Mouse (Mus musculus) mesoderm, embryonic 11.5 days (tissue): ENCODE data around the gene Rufy2.

ENCODE experiments used
- DNase-seq: peaks from one replicate; pipeline ENCODE4 v3.0.0-alpha.2; 2012; ENCODE audit warnings: low read depth, low spot score

The Rufy2 gene

DNA sequence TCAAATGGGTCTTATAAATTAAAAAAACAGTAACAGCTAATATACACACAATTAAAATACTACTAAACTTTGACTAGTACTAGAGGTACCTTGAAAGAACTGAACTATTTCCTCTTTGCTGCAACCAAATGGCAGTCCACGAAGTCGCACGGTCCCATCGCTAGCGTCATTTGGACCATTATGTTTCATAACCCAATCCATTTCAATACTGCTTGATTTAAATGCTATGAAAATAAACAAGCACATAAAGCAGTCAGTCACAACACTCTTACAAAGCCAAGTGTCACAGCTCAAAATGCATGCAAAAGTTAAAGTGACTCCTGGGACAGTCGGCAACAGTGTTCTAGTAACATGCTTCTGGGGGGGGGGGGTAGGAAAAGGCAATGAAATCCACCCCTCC is 39.3 kb downstream of the Rufy2 start:
- no peak for DNase-seq

DNA sequence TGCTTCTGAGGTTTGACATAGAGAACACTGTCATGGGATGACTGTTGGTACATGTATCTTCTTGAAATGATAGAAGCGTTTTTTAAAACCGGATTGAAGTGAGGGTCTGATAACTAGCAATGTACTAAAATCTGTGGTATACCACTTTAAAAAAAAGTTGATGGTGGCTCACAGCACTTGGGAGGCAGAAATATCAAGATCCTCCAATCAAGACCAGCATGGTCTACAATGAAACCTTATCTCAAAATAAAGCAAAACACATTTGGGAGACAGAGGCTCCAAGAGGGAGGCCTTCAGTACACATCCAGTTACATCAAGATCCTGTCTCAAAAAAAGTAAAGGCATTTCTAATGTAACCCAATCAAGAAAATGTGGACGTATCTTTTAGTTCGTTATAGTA is 41.7 kb downstream of the Rufy2 start:
- DNase-seq = no peak

DNA sequence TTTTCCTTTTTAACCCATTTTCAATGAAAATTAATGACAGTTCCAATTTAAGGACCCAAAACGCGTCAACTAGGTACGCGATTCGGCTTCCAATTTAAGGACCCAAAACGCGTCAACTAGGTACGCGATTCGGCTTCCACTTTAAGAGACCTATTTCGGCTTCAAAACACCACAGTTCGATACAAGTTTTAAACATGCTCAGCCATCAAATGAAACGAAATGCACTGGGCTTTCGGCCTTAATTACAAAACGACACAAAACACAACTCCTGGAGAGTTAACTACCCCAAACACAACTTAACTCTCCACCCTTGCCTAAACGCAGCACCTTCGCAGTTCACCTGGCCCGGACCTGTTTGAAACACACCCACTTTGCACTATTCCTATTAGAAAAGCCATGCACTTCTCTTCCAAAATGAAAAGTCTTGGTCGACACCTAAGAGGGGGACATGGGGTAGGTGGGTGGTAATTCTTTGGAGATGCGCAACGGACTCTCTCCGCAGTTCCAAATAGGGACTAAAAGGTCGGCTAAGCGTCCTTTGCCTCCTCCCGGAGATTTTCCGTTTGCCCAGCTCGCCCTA is 42.6 kb downstream of the Rufy2 start:
- DNase-seq = no peak

DNA sequence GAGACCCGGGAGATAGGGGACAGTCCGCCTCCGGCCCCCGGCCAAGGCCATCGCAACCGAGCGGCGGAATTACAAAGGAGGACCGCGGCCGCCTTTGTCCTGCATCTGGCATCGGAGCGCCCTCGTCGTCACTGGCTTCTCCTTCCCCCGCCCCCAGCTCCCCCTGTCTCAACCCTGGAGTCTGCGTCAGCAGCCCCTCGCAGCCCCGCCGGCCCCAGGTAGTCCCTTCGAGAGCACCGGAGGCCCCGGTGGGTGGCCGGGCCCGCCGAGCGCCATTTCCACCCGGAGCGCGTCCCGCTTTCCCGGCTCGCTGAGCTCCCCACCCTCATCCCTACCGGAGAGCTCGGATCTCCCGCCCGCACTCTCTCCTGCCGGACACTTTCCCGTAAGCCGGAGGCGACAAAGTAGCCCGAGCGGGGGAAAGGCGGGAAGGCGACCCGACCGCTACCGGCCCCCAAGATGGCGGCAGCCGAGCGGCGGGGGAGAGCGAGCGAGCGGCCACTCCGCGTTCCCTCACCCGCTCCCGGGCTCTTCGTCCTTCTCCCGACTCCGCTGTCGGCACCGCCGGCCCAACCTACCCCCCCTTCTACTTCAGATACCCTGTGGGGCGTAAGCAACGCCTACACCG is 43.2 kb downstream of the Rufy2 start:
- peak; percentile 68 for DNase-seq

DNA sequence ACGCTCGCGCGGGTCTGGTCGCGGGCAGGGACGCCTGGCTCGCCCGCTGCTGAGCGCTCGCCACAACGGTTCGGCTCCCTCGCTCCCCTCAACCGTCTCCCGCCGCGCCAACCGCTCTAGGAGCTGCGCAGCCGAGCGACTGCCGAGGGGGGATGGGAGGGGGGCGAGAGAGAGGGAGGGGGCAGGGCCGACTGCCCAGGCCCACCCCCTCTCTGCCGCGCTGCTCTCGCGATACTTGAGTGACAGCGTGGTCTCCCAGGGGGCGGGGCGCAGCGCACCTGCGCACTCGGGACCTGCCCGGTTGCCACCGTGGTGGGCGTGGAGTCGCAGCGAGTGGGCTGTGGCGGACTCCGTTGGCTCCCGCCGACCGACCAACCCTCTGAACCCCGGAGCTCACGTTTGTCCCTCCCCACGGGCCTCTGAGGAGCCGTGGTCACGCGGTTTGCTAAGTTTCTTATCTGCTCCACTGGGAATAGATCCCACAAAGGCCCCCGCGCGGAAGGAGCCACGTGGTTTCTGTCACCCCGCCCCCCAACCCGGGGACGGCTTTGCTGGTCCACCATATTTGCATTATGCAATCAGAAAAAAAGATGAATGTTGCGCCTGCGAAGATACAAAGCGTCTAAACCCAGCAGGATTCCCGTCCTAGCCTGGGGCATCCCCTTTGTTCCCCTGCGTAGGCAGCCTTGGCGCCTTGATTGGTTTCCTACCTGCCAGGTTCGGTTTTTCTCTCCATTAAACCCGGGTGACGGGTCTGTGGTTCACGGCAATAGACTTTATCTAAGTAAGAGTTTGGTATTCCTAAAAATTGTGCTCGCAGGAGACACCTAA is 43.9 kb downstream of the Rufy2 start, which contains the start of the genes Hnrnph3 and Pbld2:
TSS of gene Hnrnph3 (minus strand) at position 469 of the 831 bp plus-strand sequence.
TSS of gene Pbld2 (plus strand) at position 567 of the 831 bp plus-strand sequence.
- DNase-seq = peak; percentile 99

DNA sequence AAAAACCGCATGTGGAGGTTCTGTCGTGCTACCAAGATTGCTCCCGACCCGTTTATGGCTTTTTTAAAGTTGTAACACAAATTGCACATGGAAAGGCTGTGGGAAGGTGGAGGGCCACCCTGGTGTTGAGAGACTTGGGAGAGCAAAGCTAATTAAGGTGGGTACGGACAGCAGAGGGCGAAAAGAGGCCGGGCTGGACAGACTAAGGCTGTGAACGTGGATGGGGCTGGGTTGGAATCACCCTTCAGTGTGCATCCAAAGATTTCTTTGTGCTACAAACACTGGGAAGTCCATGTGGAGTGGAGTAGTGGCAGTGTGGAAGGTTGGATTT is 44.5 kb downstream of the Rufy2 start:
- DNase-seq = peak; percentile 61

DNA sequence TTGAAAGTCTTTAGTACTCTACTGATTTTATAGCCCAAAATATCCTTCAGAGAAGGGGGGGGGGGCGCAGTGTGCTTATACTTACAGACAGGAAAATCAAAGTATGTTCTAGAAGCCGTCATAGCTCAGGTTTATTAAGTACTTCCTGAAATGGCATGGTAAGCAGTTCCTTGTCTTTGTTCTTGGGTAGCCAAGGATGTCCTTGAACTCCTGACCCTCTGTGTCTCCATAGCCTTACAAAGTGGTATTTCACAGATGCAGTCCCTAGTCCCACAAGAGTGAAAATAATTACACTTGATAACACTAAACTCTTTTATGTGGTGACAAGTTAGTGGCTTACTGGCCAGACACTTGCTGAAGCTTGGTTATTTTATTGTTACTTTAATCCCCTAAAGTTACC is 45.0 kb downstream of the Rufy2 start:
- peak; percentile 30 for DNase-seq

DNA sequence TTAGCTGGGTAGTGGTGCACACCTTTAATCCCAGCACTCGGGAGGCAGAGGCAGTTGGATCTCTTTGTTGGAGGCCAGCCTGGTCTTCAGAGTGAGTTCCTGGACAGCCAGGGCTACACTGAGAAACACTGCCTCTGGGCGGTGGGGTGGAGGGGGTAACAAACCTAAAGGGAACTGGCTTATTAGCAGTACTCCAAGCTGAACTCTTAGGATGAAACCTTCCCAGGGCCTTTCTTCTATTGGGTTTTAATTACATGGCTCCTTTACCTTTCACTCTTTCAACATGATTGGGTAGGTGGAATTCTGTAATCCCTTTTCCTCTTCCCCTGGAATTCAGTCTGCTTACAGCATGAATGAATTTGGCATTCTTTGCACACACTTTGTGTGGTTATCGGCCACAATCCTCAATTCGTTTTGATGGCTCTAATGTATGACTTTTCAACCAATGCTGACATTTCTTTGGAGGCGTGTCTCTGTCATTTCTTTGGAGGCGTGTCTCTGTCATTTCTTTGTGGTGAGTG is 45.5 kb downstream of the Rufy2 start:
- peak; percentile 30 for DNase-seq

DNA sequence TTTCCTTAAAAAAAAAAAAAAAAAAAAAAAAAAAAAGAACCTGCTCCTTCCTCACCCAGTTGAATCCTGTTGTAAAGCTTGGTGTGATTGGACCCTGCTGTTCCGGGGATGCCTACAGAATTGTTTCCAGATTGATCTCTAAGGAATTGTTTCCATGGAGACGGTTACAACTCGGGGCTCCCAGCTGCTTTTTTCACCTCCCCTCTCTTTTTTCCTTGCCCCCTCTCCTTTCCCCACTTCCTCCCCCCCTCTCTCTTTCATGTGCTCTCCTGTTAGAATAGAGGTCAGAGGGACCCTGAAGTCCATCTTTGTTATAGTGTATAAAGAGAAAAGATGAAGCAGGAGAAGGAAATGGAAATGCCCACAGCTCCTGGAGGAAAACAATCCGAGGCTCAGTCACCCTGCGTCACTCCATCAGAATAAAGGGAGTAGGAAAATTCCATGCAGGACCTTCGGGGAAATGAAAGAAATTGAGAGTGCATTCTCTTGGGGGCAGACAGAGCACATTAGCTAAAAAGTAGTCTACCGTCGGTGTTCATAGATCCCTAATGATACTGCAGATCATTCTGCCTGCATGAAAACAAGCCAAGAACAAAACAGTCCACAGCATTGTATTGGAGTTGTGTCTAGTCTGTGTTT is 46.3 kb downstream of the Rufy2 start:
- peak; percentile 86 for DNase-seq

DNA sequence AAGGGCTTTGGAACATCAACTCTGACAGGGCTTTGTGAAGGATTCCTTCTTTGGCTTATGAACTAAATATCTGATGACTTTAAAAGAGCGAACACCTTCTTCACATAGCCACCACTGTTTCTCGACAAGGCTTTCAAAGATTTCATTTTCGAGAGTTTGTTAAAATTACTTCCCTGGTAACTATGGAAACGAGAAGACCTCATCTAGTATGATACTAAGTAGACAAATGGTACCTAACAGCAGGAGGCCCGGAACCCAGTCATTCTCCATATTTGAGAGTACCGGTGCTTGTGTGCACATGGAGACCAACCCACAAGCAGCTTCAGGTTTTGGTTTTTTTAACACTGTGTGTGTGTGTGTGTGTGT is 46.8 kb downstream of the Rufy2 start:
- no peak for DNase-seq

DNA sequence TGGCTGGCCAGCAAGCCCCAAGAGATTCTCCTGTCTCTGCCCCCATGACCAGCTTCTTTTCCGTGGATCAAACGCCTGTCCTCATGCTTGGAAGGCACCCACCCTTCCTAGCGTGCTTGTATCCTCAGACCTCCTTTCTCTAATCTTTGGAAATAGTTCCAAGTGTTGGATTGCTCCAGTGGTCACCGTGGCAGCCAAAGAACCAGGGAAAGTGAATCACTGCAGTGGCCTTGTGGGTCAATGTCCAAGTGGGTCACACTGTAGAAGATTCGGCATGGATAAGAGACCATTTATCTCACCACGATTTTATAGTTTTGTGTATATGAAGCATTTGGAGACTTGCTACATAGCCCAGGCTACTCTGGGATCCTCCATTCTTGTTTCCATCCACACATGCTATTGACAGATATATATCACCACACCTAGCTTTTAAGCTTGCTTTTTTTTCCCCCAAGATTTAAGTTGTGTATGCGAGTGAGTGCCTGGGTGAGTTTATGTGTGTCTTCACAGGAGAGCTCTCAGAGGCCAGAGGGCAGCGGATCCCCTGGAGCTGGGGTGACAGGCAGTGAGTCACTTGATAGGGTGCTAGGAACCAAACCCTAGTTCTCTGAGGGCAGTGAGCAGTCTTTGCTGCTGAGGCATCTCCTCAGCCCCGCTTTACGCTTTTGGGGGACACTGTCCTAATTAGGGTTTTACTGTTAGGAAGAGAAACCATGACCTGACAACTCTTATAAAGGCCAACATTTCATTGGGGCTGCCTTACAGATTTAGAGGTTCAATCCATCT is 47.5 kb downstream of the Rufy2 start:
- no peak for DNase-seq

DNA sequence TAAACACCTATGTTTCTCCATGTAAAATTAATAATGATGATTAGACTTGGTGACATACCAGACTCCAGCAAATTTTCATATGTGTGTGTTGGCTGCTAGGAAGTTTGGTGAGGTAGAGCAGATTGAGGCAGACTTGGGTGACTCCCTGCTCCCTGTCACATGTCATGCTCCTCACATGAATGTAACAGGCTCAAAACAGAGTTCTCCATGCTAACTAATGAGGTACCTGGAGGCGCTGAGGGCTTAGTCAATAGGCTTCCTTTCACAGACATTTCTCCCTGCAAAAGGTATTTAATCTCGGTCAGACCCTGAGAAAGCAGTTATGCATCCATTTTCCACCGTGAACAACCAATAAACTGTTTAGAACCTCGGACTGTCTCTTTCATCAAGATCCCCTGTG is 48.4 kb downstream of the Rufy2 start:
- no peak for DNase-seq

DNA sequence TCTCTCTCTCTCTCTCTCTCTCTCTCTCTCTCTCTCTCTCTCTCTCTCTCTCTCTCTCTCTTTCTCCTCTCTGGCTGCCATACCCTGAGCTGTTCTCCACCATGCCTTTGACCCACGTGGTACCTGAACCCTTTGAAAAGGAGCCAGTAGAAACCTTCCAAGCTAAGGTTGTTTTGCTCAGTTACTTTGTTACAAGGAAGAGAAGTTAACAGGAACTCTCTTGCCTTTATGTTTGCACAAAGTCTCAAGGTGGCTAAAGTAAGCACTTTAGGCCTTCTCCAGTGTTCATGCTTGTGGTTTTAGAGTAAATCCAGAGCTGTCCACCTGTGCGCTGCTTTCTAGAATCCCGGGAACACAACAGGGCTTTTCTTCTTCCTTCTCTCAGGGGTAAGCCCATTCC is 52.2 kb downstream of the Rufy2 start:
- DNase-seq = no peak

DNA sequence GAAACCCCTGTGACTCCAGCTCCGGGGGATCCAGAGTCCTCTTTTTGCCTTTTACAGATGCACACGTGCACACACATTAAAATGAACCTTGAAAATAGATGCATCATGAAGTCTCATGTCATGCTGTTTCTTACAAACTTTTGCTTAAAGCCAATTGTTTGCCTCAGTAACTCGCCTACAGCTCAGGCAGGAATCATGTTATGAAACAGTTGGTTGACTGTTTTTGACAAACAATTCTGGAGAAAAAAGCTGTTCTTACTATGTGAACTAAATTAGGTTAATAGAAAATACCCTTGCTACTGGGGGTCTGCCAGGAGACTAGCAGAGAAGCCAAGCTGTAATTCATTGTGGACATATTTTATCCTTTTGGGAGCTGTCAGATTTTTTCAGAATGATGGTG is 52.9 kb downstream of the Rufy2 start:
- DNase-seq = no peak

DNA sequence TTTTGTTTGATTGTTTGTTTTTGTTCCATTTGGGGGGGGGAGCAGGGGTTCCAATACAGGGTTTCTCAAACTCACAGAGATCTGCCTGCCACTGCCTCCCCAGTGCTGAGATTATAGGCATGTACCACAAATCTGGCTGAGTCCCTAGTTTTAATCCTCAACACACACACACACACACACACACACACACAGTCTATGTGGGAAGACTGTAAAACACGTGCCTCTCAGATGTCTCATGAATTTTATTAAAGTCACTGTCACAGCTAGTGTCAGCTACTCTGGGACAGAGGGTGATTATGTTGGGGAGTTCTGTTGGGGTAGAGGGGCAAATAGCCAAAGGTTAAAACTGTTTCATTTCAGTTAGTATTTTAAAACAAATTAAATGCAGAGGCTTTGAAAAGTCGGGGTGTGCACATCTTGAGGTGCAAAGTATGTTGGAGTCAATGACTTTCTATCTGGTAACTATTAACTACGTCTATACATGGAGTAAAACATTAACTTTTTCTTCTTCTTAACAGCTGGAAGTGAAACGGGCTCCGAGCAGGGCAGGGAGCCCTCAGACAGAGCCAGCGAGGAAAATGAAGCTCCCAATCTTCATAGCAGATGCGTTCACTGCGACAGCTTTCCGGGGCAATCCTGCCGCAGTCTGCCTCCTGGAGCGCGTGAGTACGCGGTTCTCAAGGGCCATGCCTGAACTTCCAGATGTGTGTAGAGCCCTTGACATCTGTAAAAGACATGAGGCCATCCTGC is 58.7 kb downstream of the Rufy2 start:
- DNase-seq = no peak

DNA sequence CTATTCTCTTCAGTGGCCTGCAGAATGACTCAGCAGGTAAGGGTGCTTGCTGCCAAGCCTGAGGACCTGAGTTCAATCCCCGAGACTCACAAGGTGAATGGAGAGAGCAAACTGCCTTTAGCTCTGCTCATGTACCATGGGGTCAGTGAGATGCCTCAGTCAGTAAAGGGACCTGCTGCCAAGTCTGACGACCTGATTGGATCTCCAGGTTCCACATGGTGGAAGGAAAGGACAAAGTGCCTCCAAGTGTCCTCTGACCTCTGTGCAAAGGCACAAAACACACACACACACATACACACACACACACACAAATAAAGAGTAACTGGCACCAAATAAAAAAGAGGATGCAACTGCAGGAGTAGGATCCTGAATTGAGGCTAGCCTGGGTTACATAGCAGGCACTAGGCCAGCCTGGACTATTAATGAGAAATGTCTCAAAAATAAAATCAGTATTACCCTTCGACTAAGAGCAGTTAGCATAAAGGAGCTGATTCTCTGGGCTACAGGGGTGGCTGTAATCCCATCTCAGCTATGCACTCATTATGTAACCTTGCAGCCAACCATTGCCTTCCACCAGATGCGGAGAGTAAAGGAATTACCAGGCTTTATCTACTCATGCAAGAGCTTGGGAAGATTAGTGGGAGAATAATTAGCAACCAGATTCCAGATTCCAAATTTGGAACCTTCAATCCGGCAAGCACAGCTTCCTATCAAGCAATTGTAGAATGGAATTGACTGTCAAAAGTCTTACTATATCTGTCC is 60.0 kb downstream of the Rufy2 start:
- DNase-seq = no peak

DNA sequence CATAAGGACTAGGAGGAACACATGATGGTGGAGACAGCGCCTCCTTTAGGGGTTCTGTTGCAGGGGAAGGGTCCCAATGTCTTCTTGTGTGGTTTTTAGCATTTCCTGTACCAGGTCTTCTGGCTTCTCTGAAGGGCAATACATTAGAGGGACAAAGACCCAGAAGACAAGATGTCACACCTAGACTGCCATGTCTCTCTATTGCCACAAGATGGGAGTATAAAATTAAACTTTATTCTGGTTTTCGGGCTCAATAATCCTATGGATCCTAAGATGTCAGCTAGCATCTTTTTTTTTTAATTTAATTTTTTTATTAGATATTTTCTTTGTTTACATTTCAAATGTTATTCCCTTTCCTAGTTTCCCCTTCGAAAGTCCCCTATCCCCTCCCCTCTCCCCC is 63.1 kb downstream of the Rufy2 start:
- no peak for DNase-seq

DNA sequence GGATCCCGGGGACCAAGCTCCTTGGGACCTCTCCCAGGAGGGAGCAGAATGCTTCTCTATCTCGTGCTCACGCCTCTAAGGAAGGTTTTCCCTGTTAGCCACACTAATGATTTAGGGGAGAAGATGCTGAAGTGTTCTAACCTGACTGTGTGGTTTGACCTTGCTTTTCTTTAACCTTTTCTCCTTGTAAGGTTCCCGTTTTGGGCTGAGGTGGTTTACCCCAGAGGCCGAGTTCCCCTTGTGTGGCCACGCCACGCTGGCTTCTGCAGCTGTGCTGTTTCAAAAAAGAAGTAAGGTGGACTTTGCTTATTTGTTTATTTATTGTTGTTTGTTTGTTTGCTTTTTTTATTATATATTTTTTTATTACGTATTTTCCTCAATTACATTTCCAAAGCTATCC is 67.7 kb downstream of the Rufy2 start:
- no peak for DNase-seq

DNA sequence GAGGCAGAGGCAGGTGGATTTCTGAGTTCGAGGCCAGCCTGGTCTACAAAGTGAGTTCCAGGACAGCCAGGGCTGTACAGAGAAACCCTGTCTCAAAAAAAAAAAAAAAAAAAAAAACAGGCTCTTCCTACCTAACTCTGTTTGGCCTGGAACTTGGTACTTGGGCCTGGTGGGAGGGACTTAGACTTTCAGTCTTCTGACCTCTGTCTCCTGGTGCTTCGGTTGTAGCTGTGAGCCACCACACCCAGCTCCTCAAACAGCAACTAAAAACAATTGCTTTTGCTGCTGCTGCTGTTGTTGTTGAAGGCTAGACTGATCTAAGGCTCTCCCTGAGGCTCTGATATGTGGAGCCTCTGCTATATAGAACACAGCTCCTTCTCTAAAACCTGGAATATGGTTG is 69.1 kb downstream of the Rufy2 start:
- no peak for DNase-seq

DNA sequence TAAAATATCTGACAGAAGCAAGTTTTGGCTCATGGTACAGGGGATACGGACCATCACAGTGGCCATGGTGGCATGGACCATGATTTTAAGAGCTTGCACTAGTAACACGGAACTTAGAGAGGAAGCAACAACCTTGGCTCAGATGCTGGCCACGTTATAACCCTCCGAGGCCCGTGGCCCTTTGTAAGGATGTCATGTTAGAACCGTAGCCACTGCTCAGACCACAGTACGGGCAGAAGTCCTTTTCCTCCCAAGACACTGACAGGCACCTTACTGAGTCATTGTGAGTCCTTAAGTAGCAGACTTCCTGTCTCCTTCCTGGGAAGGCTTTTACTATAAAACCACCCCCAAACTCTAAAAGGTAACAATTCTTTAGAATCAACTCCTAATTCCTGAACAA is 71.2 kb downstream of the Rufy2 start:
- no peak for DNase-seq
